Comparison of ENCODE assay signal across 21 mouse cellular contexts in genomic region chr2:158230617-158231016, GRCm38 (mm10). TPM values are rescaled to one million over a fixed set of nuclear protein-coding genes. Genes with fewer than 3 reads are reported as not detected.
DNase-seq lines count a peak whose midpoint lies in the region; ATAC-seq and TF ChIP-seq lines count a peak whose summit lies in the region.
"Had no signal": no experiment of that assay in that cellular context is flagged by ENCODE, and none has a peak within 500 bp of the region (broad histone marks: within the 10 kb centered on the region; RNA-seq: fewer than 3 reads in every experiment).

No protein-coding gene starts in this region.

- no peaks in the 10 kb centered on the region for H3K36me3 ChIP-seq in embryonic facial prominence, embryonic 13.5 days
- H3K36me3 ChIP-seq in embryonic facial prominence, embryonic 10.5 days (replicated peaks): no peaks in the 10 kb centered on the region
- H3K36me3 ChIP-seq in kidney, postnatal 0 days (ENCODE audit: insufficient read depth, low read length): no peaks in the 10 kb centered on the region
- H3K36me3 ChIP-seq in neural tube, embryonic 13.5 days: no peaks in the 10 kb centered on the region
- H3K36me3 ChIP-seq: heart, embryonic 15.5 days; liver, embryonic 12.5 days had no signal

- no peaks in the 10 kb centered on the region for H3K9me3 ChIP-seq in embryonic facial prominence, embryonic 13.5 days
- no peaks in the 10 kb centered on the region for H3K9me3 ChIP-seq in embryonic facial prominence, embryonic 10.5 days
- no peaks in the 10 kb centered on the region for H3K9me3 ChIP-seq in kidney, postnatal 0 days (replicated peaks; ENCODE audit: low read length)
- no peaks in the 10 kb centered on the region for H3K9me3 ChIP-seq in neural tube, embryonic 13.5 days
- H3K9me3 ChIP-seq: forebrain, embryonic 13.5 days; heart, embryonic 15.5 days; liver, embryonic 12.5 days had no signal

- WGBS in embryonic facial prominence, embryonic 13.5 days: 33% methylated on average over 6 of the region's 6 CpGs
- WGBS in embryonic facial prominence, embryonic 10.5 days: 30% methylated on average over 6 of the region's 6 CpGs
- 41% methylated on average over 6 of the region's 6 CpGs for WGBS in kidney, postnatal 0 days
- 22% methylated on average over 6 of the region's 6 CpGs for WGBS in neural tube, embryonic 13.5 days

- TF ChIP-seq CTCF in kidney, postnatal 0 days (IDR thresholded peaks at IDR 0.05; ENCODE audit: low read depth): no peak

- no peak overlapping the region for H3K4me2 ChIP-seq in embryonic facial prominence, embryonic 13.5 days
- H3K4me2 ChIP-seq in kidney, postnatal 0 days (ENCODE audit: low read length): no peak overlapping the region
- H3K4me2 ChIP-seq in neural tube, embryonic 13.5 days: no peak overlapping the region
- H3K4me2 ChIP-seq: forebrain, embryonic 13.5 days; heart, embryonic 15.5 days; liver, embryonic 12.5 days had no signal

- DNase-seq in embryonic facial prominence, embryonic 10.5 days (ENCODE audit: low spot score): no peak
- no peak for DNase-seq in kidney, postnatal 0 days (ENCODE audit: low spot score)
- no peak for DNase-seq in kidney, postnatal 25 days
- DNase-seq in neural tube, embryonic 10.5 days (ENCODE audit: extremely low spot score, low spot score): no peak
- peak; percentile 26 for DNase-seq in yolk sac, embryonic 10.5 days (ENCODE audit: low spot score)
- no peak for DNase-seq in heart, postnatal 4 days
- DNase-seq: cerebellum, postnatal 10 days; kidney, adult 2 months; layer of hippocampus, adult 9-11 months; thymus, postnatal 36 days had no signal

- no peak overlapping the region for H3K4me3 ChIP-seq in embryonic facial prominence, embryonic 13.5 days
- H3K4me3 ChIP-seq in embryonic facial prominence, embryonic 10.5 days: no peak overlapping the region
- no peak overlapping the region for H3K4me3 ChIP-seq in kidney, postnatal 0 days (replicated peaks; ENCODE audit: low read depth, low read length)
- H3K4me3 ChIP-seq in neural tube, embryonic 13.5 days: no peak overlapping the region
- H3K4me3 ChIP-seq: forebrain, embryonic 13.5 days; heart, embryonic 15.5 days; liver, embryonic 12.5 days had no signal

- H3K27me3 ChIP-seq in embryonic facial prominence, embryonic 13.5 days: no peaks in the 10 kb centered on the region
- peaks cover 47% of the 10 kb centered on the region for H3K27me3 ChIP-seq in embryonic facial prominence, embryonic 10.5 days (replicated peaks; ENCODE audit: low read depth, poor library complexity, severe bottlenecking)
- H3K27me3 ChIP-seq in kidney, postnatal 0 days (ENCODE audit: insufficient read depth, low read length): no peaks in the 10 kb centered on the region
- no peaks in the 10 kb centered on the region for H3K27me3 ChIP-seq in neural tube, embryonic 13.5 days
- H3K27me3 ChIP-seq: forebrain, embryonic 13.5 days had no signal

- peak overlapping the region; percentile 22; the same call in 1 of the 2 replicates for H3K27ac ChIP-seq in embryonic facial prominence, embryonic 13.5 days
- no peak overlapping the region for H3K27ac ChIP-seq in embryonic facial prominence, embryonic 10.5 days (replicated peaks)
- peak overlapping the region; percentile 40; the same call in 1 of the 2 replicates for H3K27ac ChIP-seq in kidney, postnatal 0 days
- H3K27ac ChIP-seq in neural tube, embryonic 13.5 days (replicated peaks): peak overlapping the region; percentile 33; the same call in 1 of the 2 replicates
- H3K27ac ChIP-seq: forebrain, embryonic 13.5 days; heart, embryonic 15.5 days; hindbrain, postnatal 0 days; liver, embryonic 12.5 days; macrophage had no signal

- peaks cover 36% of the 10 kb centered on the region for H3K4me1 ChIP-seq in embryonic facial prominence, embryonic 13.5 days
- H3K4me1 ChIP-seq in embryonic facial prominence, embryonic 10.5 days: peaks cover 31% of the 10 kb centered on the region
- peaks cover 5% of the 10 kb centered on the region; the same call in 1 of the 2 replicates for H3K4me1 ChIP-seq in kidney, postnatal 0 days (replicated peaks; ENCODE audit: insufficient read depth, low read length)
- peaks cover 37% of the 10 kb centered on the region for H3K4me1 ChIP-seq in neural tube, embryonic 13.5 days (replicated peaks)
- H3K4me1 ChIP-seq: liver, embryonic 12.5 days had no signal

- H3K9ac ChIP-seq in embryonic facial prominence, embryonic 13.5 days: no peak overlapping the region
- no peak overlapping the region for H3K9ac ChIP-seq in kidney, postnatal 0 days (ENCODE audit: low read depth, low read length)
- no peak overlapping the region for H3K9ac ChIP-seq in neural tube, embryonic 13.5 days
- H3K9ac ChIP-seq: forebrain, embryonic 13.5 days; heart, embryonic 15.5 days; liver, embryonic 12.5 days had no signal

- ATAC-seq in embryonic facial prominence, embryonic 13.5 days (ENCODE audit: insufficient number of reproducible peaks, insufficient read depth, low FRiP score, low TSS enrichment, low read depth): no peak
- ATAC-seq in kidney, postnatal 0 days (replicated peaks; ENCODE audit: low FRiP score, low read depth): no peak
- no peak for ATAC-seq in neural tube, embryonic 13.5 days (ENCODE audit: low read depth)
- ATAC-seq: forebrain, embryonic 13.5 days; hindbrain, postnatal 0 days; liver, embryonic 12.5 days had no signal

RNA-seq across cellular contexts. Expression of gene D630003M21Rik, which starts 1.6 kb away (rescaled TPM):
- 7.5 and 7.6 TPM in 2 replicates for polyA plus RNA-seq in embryonic facial prominence, embryonic 13.5 days (2015; fragmentation: Nextera tagmentation; extraction: Ambion mirVana)
- polyA plus RNA-seq in embryonic facial prominence, embryonic 10.5 days (2016; fragmentation: Nextera tagmentation; extraction: Ambion mirVana): 3.1 TPM in 2 replicates
- polyA plus RNA-seq in kidney, postnatal 0 days (2015; fragmentation: Nextera tagmentation; extraction: Ambion mirVana): 4.0 and 4.7 TPM in 2 replicates
- polyA plus RNA-seq in neural tube, embryonic 13.5 days (2015; fragmentation: Nextera tagmentation; extraction: Ambion mirVana): 2.6 and 3.0 TPM in 2 replicates
- total RNA-seq in heart, postnatal 4 days (2021): 1 to 10 TPM; 6.4 to 6.6 TPM
- total RNA-seq: granulocyte monocyte progenitor cell, adult 5-6 weeks had no signal
- polyA plus RNA-seq: macrophage had no signal

RNA-seq across cellular contexts. Expression of gene Bpi, which starts 27.3 kb away (rescaled TPM):
- not detected in 2 replicates for polyA plus RNA-seq in embryonic facial prominence, embryonic 13.5 days (2015; fragmentation: Nextera tagmentation; extraction: Ambion mirVana)
- polyA plus RNA-seq in embryonic facial prominence, embryonic 10.5 days (2016; fragmentation: Nextera tagmentation; extraction: Ambion mirVana): not detected in 2 replicates
- 0.08 and 0.12 TPM in 2 replicates for polyA plus RNA-seq in kidney, postnatal 0 days (2015; fragmentation: Nextera tagmentation; extraction: Ambion mirVana)
- not detected in 2 replicates for polyA plus RNA-seq in neural tube, embryonic 13.5 days (2015; fragmentation: Nextera tagmentation; extraction: Ambion mirVana)
- total RNA-seq in heart, postnatal 4 days (2021): not detected
- total RNA-seq: adrenal gland, postnatal 4 days; granulocyte monocyte progenitor cell, adult 5-6 weeks; hindbrain, postnatal 0 days had no signal
- polyA plus RNA-seq: forebrain, embryonic 13.5 days; heart, embryonic 15.5 days; hindbrain, postnatal 0 days; liver, embryonic 12.5 days; macrophage; small intestine, adult 2 months; stomach, embryonic 14.5 days had no signal
